12 mouse cellular contexts compared by ENCODE assay signal in the genomic region with DNA sequence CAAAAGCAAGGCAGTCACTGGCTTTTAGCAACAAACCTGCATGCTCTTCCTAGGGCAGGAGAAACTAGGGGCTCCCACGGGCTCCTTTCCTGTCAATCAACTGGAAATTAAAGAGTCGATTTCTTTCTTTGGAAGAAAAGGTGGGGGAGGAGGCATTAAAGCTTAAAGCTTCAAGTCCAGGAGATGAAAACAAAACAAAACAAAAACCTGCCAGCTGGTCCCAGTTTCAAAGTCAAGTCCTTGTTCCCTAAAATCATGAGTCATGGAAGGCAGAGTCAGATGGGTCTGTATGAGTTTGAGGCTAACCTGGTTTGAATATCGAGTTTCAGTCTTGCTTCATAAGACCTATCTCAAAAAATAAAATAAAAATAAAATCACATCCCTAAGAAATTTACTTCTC. TPM values are rescaled to one million over a fixed set of nuclear protein-coding genes. Genes with fewer than 3 reads are reported as not detected.
DNase-seq lines count a peak whose midpoint lies in the region; ATAC-seq lines count a peak whose summit lies in the region.
"Had no signal": no experiment of that assay in that cellular context is flagged by ENCODE, and none has a peak within 500 bp of the region (broad histone marks: within the 10 kb centered on the region; RNA-seq: fewer than 3 reads in every experiment).

No protein-coding gene starts in this region.

- no peak for ATAC-seq in heart, embryonic 13.5 days (ENCODE audit: extremely low read depth, insufficient number of reproducible peaks, low FRiP score, low TSS enrichment)
- no peak for ATAC-seq in forebrain, embryonic 13.5 days
- no peak for ATAC-seq in limb, embryonic 15.5 days (ENCODE audit: insufficient number of reproducible peaks, low FRiP score, low TSS enrichment, low read depth)
- ATAC-seq: liver, postnatal 0 days had no signal

- peaks cover 36% of the 10 kb centered on the region for H3K36me3 ChIP-seq in heart, embryonic 13.5 days
- peaks cover 35% of the 10 kb centered on the region for H3K36me3 ChIP-seq in forebrain, embryonic 13.5 days (ENCODE audit: poor library complexity, severe bottlenecking)
- peaks cover 33% of the 10 kb centered on the region for H3K36me3 ChIP-seq in limb, embryonic 15.5 days

- no peak overlapping the region; the same call in 1 of the 2 replicates for H3K9ac ChIP-seq in heart, embryonic 13.5 days
- no peak overlapping the region; the same call in 1 of the 2 replicates for H3K9ac ChIP-seq in forebrain, embryonic 13.5 days
- no peak overlapping the region for H3K9ac ChIP-seq in limb, embryonic 15.5 days
- H3K9ac ChIP-seq: liver, postnatal 0 days had no signal

- no peaks in the 10 kb centered on the region for H3K27me3 ChIP-seq in heart, embryonic 13.5 days (replicated peaks)
- no peaks in the 10 kb centered on the region for H3K27me3 ChIP-seq in forebrain, embryonic 13.5 days
- no peaks in the 10 kb centered on the region for H3K27me3 ChIP-seq in limb, embryonic 15.5 days

- 62% methylated on average over 3 of the region's 3 CpGs for WGBS in heart, embryonic 13.5 days
- 32% methylated on average over 3 of the region's 3 CpGs for WGBS in forebrain, embryonic 13.5 days
- WGBS in limb, embryonic 15.5 days, result 58% methylated on average over 3 of the region's 3 CpGs

- H3K4me1 ChIP-seq in heart, embryonic 13.5 days, result peaks cover 20% of the 10 kb centered on the region
- H3K4me1 ChIP-seq in forebrain, embryonic 13.5 days, result peaks cover 18% of the 10 kb centered on the region
- peaks cover 20% of the 10 kb centered on the region for H3K4me1 ChIP-seq in limb, embryonic 15.5 days

- H3K4me2 ChIP-seq in heart, embryonic 13.5 days, result peak overlapping the region; percentile 86; the same call in 1 of the 2 replicates
- H3K4me2 ChIP-seq in forebrain, embryonic 13.5 days, result peak overlapping the region; percentile 72
- H3K4me2 ChIP-seq in limb, embryonic 15.5 days, result peak overlapping the region; percentile 74; the same call in 1 of the 2 replicates

- intact Hi-C loops in heart, postnatal 14 days (cut with DNase I), result no loop called here
- intact Hi-C loops in left cerebral cortex, postnatal 4 days (cut with DNase I), result no loop called here

- H3K9me3 ChIP-seq in heart, embryonic 13.5 days, result no peaks in the 10 kb centered on the region
- H3K9me3 ChIP-seq in forebrain, embryonic 13.5 days (replicated peaks), result no peaks in the 10 kb centered on the region
- no peaks in the 10 kb centered on the region for H3K9me3 ChIP-seq in limb, embryonic 15.5 days
- H3K9me3 ChIP-seq: heart, embryonic 10.5 days had no signal

- no peak overlapping the region for H3K4me3 ChIP-seq in heart, embryonic 13.5 days
- peak overlapping the region; percentile 73 for H3K4me3 ChIP-seq in forebrain, embryonic 13.5 days
- H3K4me3 ChIP-seq in limb, embryonic 15.5 days, result peak overlapping the region; percentile 85

- H3K27ac ChIP-seq in heart, embryonic 13.5 days (replicated peaks), result no peak overlapping the region
- H3K27ac ChIP-seq in forebrain, embryonic 13.5 days, result no peak overlapping the region
- no peak overlapping the region for H3K27ac ChIP-seq in limb, embryonic 15.5 days

- no peak for DNase-seq in heart, postnatal 14 days
- DNase-seq in 416B (ENCODE audit: low read depth), result peak; percentile 71
- no peak for DNase-seq in cerebellum, postnatal 36 days
- DNase-seq in left cerebral cortex, postnatal 4 days, result no peak
- DNase-seq in urinary bladder, adult 2 months (ENCODE audit: low spot score), result no peak
- DNase-seq: liver, postnatal 0 days had no signal

RNA-seq across cellular contexts. Expression of gene Tulp3, which starts 1.5 kb away (rescaled TPM):
- 9.1 and 10.1 TPM in 2 replicates for polyA plus RNA-seq in heart, embryonic 13.5 days (2015; fragmentation: Nextera tagmentation; extraction: Ambion mirVana)
- total RNA-seq in heart, postnatal 14 days (2021), result 1 to 10 TPM; 8.0 to 8.3 TPM
- 15.9 and 17.5 TPM in 2 replicates for polyA plus RNA-seq in forebrain, embryonic 13.5 days (2015; fragmentation: Nextera tagmentation; extraction: Ambion mirVana)
- polyA plus RNA-seq in limb, embryonic 15.5 days (2015; fragmentation: Nextera tagmentation; extraction: Ambion mirVana), result 19.7 and 19.8 TPM in 2 replicates
- total RNA-seq in left cerebral cortex, postnatal 4 days (2021), result 10 to 100 TPM; 21.8 to 24.7 TPM
- 22.6 TPM in 2 replicates for polyA plus RNA-seq in urinary bladder, adult 2 months (2012; rRNA removed)

RNA-seq across cellular contexts. Expression of gene Rhno1, which starts 8.6 kb away (rescaled TPM):
- polyA plus RNA-seq in heart, embryonic 13.5 days (2015; fragmentation: Nextera tagmentation; extraction: Ambion mirVana), result 71.8 and 82.5 TPM in 2 replicates
- total RNA-seq in heart, postnatal 14 days (2021), result 10 to 100 TPM; 10.3 to 12.9 TPM
- 180 TPM in 2 replicates for polyA plus RNA-seq in forebrain, embryonic 13.5 days (2015; fragmentation: Nextera tagmentation; extraction: Ambion mirVana)
- 115 and 118 TPM in 2 replicates for polyA plus RNA-seq in limb, embryonic 15.5 days (2015; fragmentation: Nextera tagmentation; extraction: Ambion mirVana)
- 10 to 100 TPM; 35.5 to 36.8 TPM for total RNA-seq in left cerebral cortex, postnatal 4 days (2021)
- 12.9 and 18.6 TPM in 2 replicates for polyA plus RNA-seq in urinary bladder, adult 2 months (2012; rRNA removed)

RNA-seq across cellular contexts. Expression of gene Foxm1, which starts 8.6 kb away (rescaled TPM):
- 23.6 and 23.7 TPM in 2 replicates for polyA plus RNA-seq in heart, embryonic 13.5 days (2015; fragmentation: Nextera tagmentation; extraction: Ambion mirVana)
- 1 to 10 TPM; 4.1 to 6.3 TPM for total RNA-seq in heart, postnatal 14 days (2021)
- polyA plus RNA-seq in forebrain, embryonic 13.5 days (2015; fragmentation: Nextera tagmentation; extraction: Ambion mirVana), result 42.5 and 44.0 TPM in 2 replicates
- polyA plus RNA-seq in limb, embryonic 15.5 days (2015; fragmentation: Nextera tagmentation; extraction: Ambion mirVana), result 24.9 and 26.7 TPM in 2 replicates
- total RNA-seq in left cerebral cortex, postnatal 4 days (2021), result 10 to 100 TPM in 1 of 2 experiments, 1 to 10 TPM in 1; 8.7 to 11.2 TPM
- polyA plus RNA-seq in urinary bladder, adult 2 months (2012; rRNA removed), result 4.7 and 5.0 TPM in 2 replicates

RNA-seq across cellular contexts. Expression of gene Tex52, which starts 21.1 kb away (rescaled TPM):
- 0.28 TPM in 1 of 2 replicates, not detected in the other for polyA plus RNA-seq in heart, embryonic 13.5 days (2015; fragmentation: Nextera tagmentation; extraction: Ambion mirVana)
- total RNA-seq in heart, postnatal 14 days (2021), result not detected
- polyA plus RNA-seq in forebrain, embryonic 13.5 days (2015; fragmentation: Nextera tagmentation; extraction: Ambion mirVana), result 1.0 and 1.2 TPM in 2 replicates
- polyA plus RNA-seq in limb, embryonic 15.5 days (2015; fragmentation: Nextera tagmentation; extraction: Ambion mirVana), result 0.26 and 0.34 TPM in 2 replicates
- total RNA-seq in left cerebral cortex, postnatal 4 days (2021), result under 1 TPM; 0.32 to 0.46 TPM
- 0.10 TPM in 1 of 2 replicates, not detected in the other for polyA plus RNA-seq in urinary bladder, adult 2 months (2012; rRNA removed)
- total RNA-seq: neutrophil, adult 5-6 weeks had no signal
- polyA plus RNA-seq: liver, postnatal 0 days had no signal

RNA-seq across cellular contexts. Expression of gene Gm44596, which starts 21.2 kb away (rescaled TPM):
- polyA plus RNA-seq in heart, embryonic 13.5 days (2015; fragmentation: Nextera tagmentation; extraction: Ambion mirVana), result not detected in 2 replicates
- total RNA-seq in heart, postnatal 14 days (2021), result not detected
- polyA plus RNA-seq in forebrain, embryonic 13.5 days (2015; fragmentation: Nextera tagmentation; extraction: Ambion mirVana), result not detected in 2 replicates
- not detected in 2 replicates for polyA plus RNA-seq in limb, embryonic 15.5 days (2015; fragmentation: Nextera tagmentation; extraction: Ambion mirVana)
- total RNA-seq in left cerebral cortex, postnatal 4 days (2021), result not detected
- polyA plus RNA-seq in urinary bladder, adult 2 months (2012; rRNA removed), result not detected in 2 replicates
- total RNA-seq: layer of hippocampus, adult 8-10 months; neutrophil, adult 5-6 weeks had no signal
- polyA plus RNA-seq: heart, embryonic 10.5 days; liver, postnatal 0 days had no signal
